Mouse (Mus musculus) thymus, postnatal 25 days (tissue): ENCODE data around the gene Chsy1.

Experiments
- DNase-seq: peaks from one replicate; pipeline ENCODE4 v3.0.0; 2022

Gene Chsy1

DNA sequence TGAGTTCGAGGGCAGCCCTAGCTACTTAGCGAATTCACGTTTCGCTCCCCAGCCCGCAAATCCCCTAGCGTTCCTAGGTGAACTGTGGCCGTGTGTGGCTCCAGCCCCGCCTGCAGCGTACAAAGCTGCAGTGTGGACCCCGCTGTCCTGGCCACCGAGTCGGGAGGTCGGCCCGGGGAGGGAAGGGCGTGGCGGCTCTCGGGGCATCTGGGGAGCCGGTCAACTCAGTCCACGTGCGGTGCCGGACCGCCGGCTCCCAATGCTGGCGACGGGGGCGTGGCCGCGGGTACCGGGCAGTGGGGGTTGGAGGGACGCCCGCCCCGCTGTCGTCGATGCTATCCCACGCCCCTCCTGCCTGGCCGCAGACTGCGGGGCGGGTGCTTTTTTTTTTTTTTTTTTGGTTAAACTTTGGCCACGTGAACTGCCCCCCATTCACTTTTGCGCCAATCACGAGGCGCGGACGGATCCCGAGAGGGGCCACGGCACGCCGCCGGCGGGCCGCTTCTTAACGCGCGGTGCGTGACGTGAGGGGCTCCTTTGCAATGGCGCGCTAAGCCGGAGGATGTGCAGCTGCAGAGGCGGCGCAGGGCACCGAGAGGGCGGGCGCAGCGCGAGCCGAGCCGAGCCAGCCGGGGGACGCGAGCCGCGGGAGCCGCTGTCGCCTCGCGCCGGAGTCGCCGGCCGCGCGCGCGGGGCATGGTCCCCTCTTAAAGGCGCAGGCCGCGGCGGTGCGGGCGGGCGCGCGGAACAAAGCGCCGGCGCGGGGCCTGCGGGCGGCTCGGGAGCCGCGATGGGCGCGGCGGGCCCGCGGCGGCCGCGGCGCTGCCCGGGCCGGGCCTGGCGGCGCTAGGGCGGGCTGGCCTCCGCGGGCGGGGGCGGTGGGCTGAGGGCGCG, at the start of gene Chsy1:
Gene Chsy1 (plus strand): TSS at position 555 of the 894 bp plus-strand sequence.
- DNase-seq = peak; percentile 91

DNA sequence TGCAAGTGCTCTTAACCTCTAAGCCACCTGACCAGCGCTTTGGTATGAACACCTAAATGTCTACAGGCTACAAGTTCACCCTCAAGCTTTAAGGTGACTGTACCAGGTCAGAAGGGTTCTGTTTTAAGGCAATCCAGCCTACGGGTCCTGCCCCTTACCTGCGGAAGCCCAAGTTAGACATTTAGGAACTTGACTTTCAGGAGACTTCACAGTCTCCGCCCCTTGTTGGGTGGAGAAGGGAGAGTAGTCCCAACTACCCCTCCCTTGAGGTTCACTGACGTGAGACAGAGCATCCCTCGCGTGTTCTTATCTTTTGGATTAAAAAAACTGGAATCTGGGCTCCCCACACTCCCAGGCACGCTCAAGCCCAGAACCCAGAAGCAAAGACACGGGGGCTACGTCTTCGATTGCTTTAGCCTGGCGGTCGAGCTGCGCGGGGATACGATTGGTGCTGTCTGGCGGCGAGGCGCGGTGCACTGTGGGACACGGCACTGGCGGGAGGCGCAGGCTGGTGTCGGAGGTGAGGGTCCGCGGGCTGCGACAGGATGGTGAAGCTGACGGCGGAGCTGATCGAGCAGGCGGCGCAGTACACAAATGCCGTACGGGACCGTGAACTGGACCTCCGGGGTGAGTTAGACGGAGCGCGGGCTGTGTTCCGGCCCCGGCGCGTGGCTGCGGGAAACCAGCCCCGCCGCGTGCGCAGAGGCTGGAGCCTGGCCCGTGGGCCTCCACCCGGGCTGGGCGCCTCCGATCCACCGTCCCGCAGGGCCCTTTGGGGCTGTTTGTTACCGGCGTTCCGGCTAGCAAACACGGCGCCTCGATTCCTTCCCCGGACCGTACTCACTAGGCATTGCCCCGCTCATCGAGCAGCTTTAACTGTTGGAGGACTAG, 49.0 kb upstream of the Chsy1 start:
- DNase-seq = peak; percentile 91

DNA sequence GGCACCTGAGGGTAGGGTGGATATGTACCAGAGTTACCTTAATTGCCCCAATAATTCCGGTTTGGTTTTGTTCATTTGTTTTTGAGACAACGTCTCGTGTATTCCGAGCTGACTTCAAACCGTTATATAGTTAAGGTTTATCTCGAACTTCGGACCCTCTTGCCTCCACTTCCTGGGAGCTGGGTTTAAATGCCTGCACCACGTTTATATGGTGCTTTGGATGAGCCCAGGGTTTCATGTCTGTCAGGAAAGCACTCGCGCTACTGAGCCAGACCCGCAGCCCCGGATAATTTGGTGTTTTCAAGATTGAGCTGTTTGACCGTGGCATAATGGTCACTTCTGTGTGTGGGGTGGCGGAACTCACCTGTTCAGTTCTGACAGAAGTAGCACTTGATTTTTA, 48.3 kb upstream of the Chsy1 start:
- DNase-seq = no peak

DNA sequence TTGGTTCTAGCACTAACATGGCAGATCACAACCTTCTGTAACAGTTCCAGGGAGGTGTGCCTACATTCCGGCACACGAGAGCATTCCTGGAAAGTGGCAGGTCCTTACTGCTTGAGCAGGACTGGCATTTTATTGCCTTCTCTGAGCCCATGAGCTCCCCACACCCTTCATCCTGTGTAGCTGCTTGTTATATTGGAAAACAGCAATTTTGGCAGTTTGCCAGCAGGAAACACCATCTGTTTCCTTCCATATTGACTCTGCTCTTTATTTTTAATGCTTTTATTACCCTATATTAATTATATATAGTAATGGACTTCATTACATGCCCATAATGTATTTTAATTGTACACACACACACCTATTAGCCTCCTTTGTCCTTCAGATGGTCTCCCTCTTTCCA, 32.9 kb upstream of the Chsy1 start:
- no peak for DNase-seq

DNA sequence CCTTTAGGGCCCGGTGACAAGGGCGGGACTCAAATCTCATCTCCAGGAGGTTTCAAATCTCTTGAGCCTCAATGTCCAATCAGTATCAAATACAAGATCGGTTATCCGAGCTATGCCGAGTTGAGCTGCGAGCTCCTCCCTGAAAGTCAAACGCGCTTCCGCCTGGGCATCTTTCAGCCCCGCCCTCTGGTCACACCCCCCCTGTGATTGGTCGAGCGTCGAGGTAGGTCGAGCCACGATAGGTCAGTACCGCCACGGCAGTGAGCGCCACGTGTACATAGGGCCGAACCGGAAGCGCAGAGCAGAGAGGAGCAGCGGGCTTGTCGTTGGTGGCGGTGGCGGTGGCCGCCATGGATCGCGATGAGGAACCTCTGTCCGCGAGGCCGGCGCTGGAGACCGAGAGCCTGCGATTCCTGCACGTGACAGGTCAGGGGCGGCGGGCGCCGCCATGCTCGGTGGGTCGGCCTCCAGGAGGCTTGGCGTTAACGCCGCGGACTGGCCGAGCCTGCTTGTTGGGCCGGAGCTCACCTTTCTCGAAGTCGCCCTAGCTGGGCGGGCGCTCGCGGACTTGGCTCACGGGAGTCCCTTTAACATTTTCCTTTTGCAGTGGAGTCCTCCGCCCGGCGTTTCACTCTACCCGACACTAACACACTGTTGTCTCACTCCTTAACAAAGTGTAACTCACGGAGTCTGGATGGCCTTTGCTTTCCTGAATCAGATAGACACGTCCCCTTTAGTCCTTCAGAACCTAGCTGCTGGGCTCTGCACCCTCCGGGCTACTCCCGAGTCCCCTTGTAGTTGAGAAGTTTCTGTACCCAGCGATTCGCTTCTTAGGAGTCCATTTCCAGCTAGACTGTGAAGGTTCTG, 29.7 kb upstream of the Chsy1 start, which contains the start of gene Selenos:
Gene Selenos (plus strand): TSS at position 286 of the 867 bp plus-strand sequence.
- peak; percentile 95 for DNase-seq

GRCm38 (mm10) chr7:66080231-66080613, 29.1 kb upstream of the Chsy1 start:
- no peak for DNase-seq

GRCm38 (mm10) chr7:66083757-66084156, 25.6 kb upstream of the Chsy1 start:
- no peak for DNase-seq

DNA sequence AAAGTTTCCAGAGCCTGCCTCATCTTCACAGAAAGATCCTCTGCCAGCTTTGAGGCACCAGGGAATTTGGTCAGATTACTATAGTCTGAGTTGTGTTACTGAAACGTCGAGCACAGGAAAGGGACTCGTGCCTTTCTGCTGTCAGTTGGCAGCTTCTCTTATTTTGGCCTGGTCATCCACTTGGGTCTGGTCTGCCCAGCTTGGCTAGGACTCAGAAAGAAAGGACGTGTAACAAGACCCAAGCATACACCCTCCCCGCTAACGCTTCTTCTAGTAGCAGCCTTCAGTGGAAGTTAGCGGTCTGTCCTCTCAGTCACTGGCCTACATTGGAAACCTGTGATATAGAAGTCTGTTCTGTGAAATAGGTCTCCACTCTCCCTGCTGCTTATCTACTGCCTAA, 24.8 kb upstream of the Chsy1 start:
- DNase-seq = no peak

GRCm38 (mm10) chr7:66087652-66088051, 21.7 kb upstream of the Chsy1 start:
- no peak for DNase-seq

DNA sequence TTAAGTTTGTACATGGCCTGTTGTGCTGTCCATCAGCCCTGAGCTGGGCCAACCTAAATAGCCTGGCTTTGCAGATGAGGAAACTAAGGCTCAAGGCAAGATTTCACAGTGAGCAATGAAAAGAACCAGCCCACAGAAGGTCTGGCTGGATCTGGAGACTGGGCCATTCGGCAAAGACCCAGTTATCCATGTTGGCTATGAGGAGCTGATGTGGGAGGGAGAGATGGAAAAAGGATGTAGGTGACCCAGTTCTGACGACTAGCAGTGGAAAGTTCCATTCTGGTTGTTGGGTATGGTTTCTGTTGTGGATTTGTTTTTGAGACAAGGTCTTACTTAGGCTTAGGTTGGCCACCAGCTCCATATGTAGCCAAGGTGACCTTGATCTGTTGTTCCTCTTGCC, 21.2 kb upstream of the Chsy1 start:
- DNase-seq = no peak

- no peak for DNase-seq
These were observed 18.6 kb upstream of the Chsy1 start for GRCm38 (mm10) chr7:66090676-66091190.

GRCm38 (mm10) chr7:66091553-66091952, 17.8 kb upstream of the Chsy1 start:
- DNase-seq = no peak

- DNase-seq = no peak
These were observed 16.7 kb upstream of the Chsy1 start for GRCm38 (mm10) chr7:66092656-66093055.

DNA sequence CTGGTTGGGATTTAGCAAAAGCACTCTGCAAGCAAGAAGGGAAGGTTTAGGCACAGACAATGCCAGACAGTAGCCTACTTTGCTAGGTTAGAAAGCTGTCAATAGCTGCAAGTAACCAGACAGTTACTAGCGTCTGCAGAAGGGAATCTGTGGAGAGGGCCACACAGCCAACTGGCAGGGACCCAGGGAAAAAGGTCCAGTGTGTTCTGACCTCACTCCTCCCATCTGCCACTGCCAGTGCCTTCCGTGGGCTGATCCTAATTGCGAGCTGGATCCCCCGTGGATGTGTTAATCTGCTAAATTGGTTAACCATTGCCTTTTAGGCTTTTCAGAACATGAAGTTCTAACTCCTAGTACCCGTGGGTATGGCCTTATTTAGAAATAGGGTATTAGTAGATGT, 15.2 kb upstream of the Chsy1 start:
- DNase-seq = no peak

DNA sequence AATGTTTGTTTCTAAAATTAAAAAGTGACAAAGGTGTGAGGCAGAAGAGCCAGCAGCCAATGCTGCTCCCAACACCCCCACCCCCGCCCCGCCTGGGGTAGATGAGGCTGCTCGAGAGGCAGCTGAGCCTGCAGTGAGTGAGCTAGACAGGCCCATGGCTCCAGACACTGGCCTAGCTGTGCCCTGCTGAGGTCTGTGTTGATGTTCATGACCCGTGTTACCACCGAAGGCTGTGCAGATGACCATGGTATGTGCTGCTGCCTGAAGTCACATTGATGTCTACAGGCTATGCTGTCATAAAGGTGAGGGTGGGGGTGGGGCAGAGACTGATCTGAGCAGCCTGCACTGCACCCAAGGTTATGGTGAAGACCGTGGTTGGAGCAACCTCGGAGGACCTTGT, 10.5 kb upstream of the Chsy1 start:
- no peak for DNase-seq

GRCm38 (mm10) chr7:66101866-66102265, 7.4 kb upstream of the Chsy1 start:
- no peak for DNase-seq

DNA sequence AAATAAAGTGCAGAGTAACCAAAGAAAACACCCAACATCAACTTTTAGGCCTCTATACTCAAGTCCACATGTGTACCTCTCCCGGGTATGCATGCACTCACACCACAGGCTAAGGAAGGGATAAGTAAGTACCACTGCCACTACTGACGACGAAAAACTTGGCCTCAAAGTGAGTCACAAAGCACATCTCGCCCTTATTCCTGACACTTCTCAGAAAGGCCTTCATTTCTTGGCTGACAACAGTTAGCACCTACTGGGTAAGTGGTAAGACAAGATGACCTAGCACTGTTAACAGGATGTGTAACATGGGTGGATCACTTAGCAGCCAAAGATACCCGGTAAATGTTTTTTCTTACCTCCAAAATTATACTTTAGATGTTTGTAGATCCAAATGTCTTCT, 4.8 kb upstream of the Chsy1 start:
- no peak for DNase-seq

- DNase-seq = no peak
These were observed 3.5 kb upstream of the Chsy1 start for GRCm38 (mm10) chr7:66105771-66106170.

DNA sequence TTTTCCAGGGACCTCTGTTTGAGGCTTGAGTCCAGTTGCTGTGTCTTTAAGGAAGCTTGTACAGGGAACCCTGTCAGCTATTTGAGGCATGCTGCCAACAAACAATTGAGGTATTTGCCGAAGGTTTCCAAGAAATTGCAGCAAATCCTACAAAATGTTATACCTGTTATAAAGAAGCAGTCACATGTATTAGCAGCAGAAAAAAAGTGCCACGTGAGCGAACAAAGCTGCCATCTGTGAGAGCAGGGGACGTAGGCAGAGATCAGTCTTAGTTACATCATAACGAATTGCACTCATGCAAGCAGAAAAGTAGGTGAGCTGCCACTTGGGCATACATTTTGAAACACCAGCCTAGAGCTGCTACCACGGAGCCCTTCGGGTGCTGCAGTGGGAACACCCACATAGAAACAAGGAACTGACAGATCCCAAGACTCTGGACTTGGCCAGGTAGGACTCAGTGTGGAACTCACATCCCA, 2.7 kb upstream of the Chsy1 start:
- DNase-seq = no peak

DNA sequence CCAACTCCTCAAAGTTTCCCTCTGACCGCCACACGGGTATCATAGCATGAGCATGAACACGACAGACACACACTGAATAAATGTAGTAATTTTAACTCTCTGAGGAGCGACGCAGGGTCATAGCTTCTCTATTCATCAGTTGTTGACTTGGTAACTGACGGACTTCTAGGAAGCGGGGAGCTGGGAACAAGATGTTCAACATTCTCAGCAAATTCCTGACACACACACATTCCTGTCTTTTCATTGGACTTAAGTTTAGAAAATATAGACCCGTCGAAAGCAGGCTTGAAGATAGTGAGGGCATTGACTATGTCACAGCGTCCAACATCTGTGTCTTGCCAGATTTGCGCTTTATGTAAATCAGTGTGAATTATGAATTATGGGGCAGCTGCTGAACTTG, 2.1 kb upstream of the Chsy1 start:
- DNase-seq = no peak

GRCm38 (mm10) chr7:66107930-66108329, 1.4 kb upstream of the Chsy1 start:
- peak; percentile 29 for DNase-seq

DNA sequence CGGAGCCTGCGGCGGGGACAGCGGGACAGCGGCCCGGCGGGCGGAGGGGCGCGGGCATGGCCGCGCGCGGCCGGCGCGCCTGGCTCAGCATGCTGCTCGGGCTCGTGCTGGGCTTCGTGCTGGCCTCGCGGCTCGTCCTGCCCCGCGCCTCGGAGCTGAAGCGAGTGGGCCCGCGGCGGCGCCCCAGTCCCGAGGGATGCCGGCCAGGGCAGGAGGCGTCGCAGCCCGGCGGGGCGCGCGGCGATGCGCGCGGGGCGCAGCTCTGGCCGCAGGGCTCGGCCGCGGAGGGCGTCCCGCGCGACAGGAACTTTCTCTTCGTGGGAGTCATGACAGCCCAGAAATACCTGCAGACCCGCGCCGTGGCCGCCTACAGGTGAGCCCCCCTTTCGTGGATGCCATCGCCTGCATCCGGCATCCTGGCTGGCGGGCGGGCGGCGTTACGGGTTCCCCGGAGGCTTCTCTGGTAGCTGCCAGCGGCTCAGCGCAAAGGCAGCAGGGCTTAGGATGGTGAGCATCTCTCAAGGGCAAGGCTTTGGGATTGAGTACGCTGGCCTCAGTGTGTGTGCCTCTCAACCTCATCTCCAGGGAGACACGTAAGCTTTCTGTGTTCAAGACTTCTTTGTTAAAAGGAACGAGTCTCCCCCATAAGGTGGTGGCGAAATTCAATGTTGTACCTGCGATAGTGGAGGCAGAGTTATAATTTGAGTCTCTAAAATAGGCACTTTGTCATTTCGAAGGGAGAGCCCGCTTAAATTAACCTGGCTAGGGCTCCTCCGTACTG, 730 bp downstream of the Chsy1 start:
- peak; percentile 65 for DNase-seq
